Mouse (Mus musculus): Measurements from ENCODE around the gene Lmod3. TPM values are rescaled to one million over a fixed set of nuclear protein-coding genes. Genes with fewer than 3 reads are reported as not detected.

Lmod3 gene
- total RNA-seq, 2 experiments from 2014 or later, result 62.9 to 66.5 TPM

DNA sequence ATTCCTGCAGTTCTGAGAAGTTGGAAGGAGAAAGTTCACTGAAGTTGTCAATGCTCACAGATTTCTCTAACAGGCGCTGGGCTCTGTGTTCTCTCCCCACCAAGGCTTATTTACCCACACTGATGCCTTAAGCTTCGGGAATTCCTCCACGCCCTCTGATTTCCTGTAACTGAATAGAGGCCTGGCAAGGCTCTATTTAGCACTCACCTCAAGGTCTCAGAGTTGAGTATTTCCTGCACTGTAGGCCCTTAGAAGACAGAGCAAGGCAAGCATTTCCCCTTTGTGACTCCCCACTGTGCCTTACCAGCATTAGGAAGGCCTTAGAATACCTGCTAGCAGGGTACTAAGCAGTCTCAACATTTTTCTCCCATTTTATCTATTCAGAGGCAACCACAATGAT lies 44.2 kb downstream of the Lmod3 start:
- intact Hi-C loops (cut with DNase I), result no loop called here
- DNase-seq (ENCODE audit: low spot score), result no peak

DNA sequence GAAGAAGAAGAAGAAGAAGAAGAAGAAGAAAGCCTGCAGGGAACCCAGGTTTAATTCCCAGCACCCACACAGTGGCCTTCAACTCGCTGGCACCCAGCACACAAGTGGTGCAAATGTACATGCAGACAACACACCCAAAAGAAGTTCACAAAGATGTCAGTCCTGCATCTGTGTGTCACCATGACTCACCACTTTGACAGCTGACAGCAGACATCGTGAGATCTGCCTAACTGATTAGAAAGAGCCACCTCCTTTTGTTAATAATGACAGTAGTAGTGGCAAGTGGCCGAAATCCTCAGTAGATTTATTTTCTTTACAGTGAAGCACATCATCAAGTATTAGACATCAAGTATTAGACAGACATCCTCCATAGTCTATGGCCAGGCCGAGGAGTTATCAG lies 45.5 kb downstream of the Lmod3 start:
- no peak for DNase-seq (ENCODE audit: low spot score)
- intact Hi-C loops (cut with DNase I), result no loop called here

DNA sequence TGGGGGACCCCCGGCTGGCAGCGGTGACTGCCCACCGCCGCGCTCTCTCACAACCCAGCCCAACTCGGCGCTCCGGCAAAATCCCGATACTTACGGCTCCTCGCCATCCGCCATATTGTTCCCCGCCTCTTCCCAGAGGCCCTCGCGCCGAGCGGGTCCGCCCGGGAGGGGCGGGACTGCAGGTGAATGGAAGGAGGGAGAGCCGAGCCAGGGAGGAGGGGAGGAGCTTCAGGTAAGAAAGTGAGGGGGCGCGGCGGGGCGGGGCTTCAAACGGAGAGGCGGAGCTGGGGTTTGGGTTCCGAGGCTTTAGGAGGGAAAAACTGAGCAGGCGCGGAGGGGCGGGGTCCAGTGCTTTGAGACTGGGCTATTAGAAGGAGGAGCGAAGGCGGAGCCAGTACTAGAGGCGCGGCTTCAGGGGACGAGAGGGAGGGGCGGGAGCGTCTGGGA lies 47.1 kb downstream of the Lmod3 start, which contains the start of gene Uba3:
Gene Uba3 (minus strand): TSS at position 209 of the 447 bp plus-strand sequence.
- intact Hi-C loops (cut with DNase I), result no loop called here
- peak; percentile 97 for DNase-seq (ENCODE audit: low spot score)

DNA sequence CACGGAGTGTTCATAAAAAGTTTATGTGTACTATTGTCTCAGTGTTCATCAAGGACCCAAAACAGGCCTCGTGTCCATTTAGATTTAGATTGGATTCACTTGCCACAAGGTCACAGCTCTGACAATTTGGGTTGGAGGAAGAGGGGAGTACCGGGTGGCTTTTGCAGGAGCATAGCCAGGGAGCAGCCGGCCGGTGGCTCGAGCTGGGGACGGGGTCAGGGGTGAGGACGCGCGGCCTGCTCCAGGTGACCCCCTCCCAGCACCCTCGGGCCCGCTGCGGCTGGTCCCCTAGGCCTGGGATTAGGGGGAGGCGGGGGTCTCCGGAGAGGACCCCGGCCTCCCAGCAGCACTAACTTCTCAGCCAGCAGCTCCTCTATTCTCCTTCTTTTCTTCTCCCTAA lies 47.6 kb downstream of the Lmod3 start:
- DNase-seq (ENCODE audit: low spot score), result no peak
- intact Hi-C loops (cut with DNase I), result no loop called here

DNA sequence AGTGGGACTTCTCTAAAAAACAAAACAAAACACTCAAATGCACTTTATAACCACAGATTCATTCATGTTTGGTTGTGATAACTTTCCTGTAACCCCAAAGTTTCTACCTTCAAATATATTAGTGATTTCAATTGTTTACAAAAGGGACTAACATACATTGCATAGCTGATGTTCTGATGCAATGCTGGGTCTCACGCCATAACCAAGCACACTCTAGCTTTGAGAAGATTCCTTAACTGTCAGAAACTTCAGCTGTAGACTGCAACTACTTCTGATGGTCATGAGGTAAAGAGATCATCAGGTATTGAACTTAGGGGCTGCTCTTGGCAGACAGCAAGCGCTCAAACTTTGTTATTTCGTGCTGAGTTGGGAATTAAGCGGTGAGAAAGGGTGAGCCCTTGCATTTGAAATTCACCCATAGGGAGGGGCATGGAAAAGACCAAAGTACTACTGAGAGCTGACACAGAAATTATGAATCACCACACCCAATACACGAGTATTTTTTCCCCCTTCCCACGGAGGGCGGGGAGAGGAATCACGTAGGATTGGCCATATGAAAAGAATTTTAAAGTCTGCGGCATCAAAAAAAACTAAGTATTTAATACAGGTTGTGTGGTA lies 48.2 kb downstream of the Lmod3 start:
- DNase-seq (ENCODE audit: low spot score), result no peak
- intact Hi-C loops (cut with DNase I), result no loop called here

DNA sequence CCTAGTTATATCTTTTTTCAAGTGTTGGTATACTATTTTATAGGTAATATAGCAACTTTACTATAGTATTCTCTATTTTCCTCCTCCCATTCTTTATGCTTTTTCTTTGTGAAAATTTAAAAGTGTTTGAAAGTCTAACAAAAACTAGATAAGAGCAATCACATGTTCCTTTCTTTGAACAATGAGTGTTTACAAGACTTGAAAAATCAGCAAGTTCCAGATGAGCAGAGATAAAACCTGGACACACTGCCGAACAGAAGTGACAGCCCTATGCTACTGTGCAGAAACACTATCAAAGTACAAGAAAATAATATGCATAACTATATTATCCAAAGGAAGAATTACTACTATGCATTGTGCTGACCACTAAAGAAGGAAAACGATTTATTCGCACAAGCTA lies 50.1 kb downstream of the Lmod3 start:
- no peak for DNase-seq (ENCODE audit: low spot score)
- intact Hi-C loops (cut with DNase I), result no loop called here

DNA sequence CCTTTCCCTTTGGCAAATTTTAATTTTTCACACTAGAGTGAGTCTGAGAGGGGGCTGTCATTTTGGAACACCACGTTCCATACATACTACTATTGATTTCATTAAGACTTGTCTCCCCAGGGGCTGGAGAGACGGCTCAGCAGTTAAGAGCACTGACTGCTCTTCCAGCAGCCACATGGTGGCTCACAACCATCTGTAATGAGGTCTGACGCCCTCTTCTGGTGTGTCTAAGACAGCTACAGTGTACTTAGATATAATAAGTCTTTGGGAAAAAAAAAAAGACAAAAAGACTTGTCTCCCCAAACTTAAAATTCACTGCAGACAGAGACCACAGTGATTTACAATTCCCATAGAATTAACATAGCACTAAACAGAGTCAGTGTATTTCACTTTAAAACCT lies 52.1 kb downstream of the Lmod3 start:
- DNase-seq (ENCODE audit: low spot score), result no peak

More for the DNA sequence above, 52.1 kb downstream of the Lmod3 start:
- intact Hi-C loops (cut with DNase I), result no loop called here

Other genes with a start within 250 kb of the Lmod3 start
- gene Fam19a4, start 192.3 kb downstream of the Lmod3 start, total RNA-seq (2021), result not detected
- gene Eogt, start 103.6 kb downstream of the Lmod3 start, total RNA-seq (2021), result 10 to 100 TPM; 13.3 to 14.8 TPM
- gene Tmf1, start 73.6 kb downstream of the Lmod3 start, total RNA-seq (2021), result 10 to 100 TPM; 33.3 to 36.4 TPM
- 10 to 100 TPM; 63.0 to 64.0 TPM for gene Uba3, start 47.1 kb downstream of the Lmod3 start, total RNA-seq (2021)
- gene Arl6ip5, start 42.1 kb downstream of the Lmod3 start, total RNA-seq (2021), result 100 to 1,000 TPM; 114 to 127 TPM

Measured in heart, postnatal 25 days (tissue).